Mouse (Mus musculus) stomach, postnatal 0 days (tissue): ENCODE results near the gene Efs.

Experiments used
- CTCF ChIP-seq: IDR thresholded peaks from 2 replicates; pipeline ENCODE4 v1.5.1; 2016; ENCODE audit warnings: antibody characterized with exemption, low read depth, mild to moderate bottlenecking, moderate library complexity
- EP300 ChIP-seq: optimal IDR thresholded peaks from 2 replicates; pipeline ENCODE3; 2016; ENCODE audit warnings: antibody characterized with exemption

GRCm38 (mm10) chr14:54908682-54909081, 17.2 kb downstream of the Efs start:
- no peak for TF ChIP-seq CTCF
- no peak for TF ChIP-seq EP300
